Mouse (Mus musculus) myocyte (in vitro differentiated cells): ENCODE results near the gene Pcgf3.

Experiments used
- CEBPB ChIP-seq: IDR thresholded peaks from 2 replicates; pipeline ENCODE4 v1.6.1; 2011; ENCODE audit warnings: mild to moderate bottlenecking, moderate library complexity; ENCODE audit not compliant: poor library complexity, insufficient read depth, severe bottlenecking
- E2F4 ChIP-seq: IDR thresholded peaks from one replicate; pipeline ENCODE4 v1.6.1; 2011; ENCODE audit warnings: mild to moderate bottlenecking, control low read depth, moderate library complexity; ENCODE audit not compliant: insufficient read depth
- MAX ChIP-seq: IDR thresholded peaks from one replicate; pipeline ENCODE4 v1.6.1; 2011; ENCODE audit warnings: low read depth, mild to moderate bottlenecking, control low read depth
- MYOD1 ChIP-seq, 3 experiments: IDR thresholded peaks; one replicate each; pipeline ENCODE4 v1.6.1; 2011; ENCODE audit warnings: control low read depth in 2 of 3, low read depth in 2 of 3, mild to moderate bottlenecking in 2 of 3, moderate library complexity in 1 of 3; ENCODE audit not compliant: insufficient read length in 2 of 3, control insufficient read depth in 1 of 3
- POLR2A ChIP-seq: IDR thresholded peaks from one replicate; pipeline ENCODE4 v1.6.1; 2011; ENCODE audit warnings: low read depth, mild to moderate bottlenecking, control low read depth, moderate library complexity; ENCODE audit not compliant: insufficient read length
- POLR2AphosphoS2 ChIP-seq: IDR thresholded peaks from one replicate; pipeline ENCODE4 v1.6.1; 2011; ENCODE audit warnings: low read depth, control low read depth; ENCODE audit not compliant: insufficient read length
- REST ChIP-seq: IDR thresholded peaks from one replicate; pipeline ENCODE4 v1.6.1; 2011; ENCODE audit warnings: mild to moderate bottlenecking, control low read depth, moderate library complexity; ENCODE audit not compliant: insufficient read depth, insufficient read length
- SRF ChIP-seq: IDR thresholded peaks from one replicate; pipeline ENCODE4 v1.6.1; 2011; ENCODE audit warnings: low read depth; ENCODE audit not compliant: control insufficient read depth, insufficient read length
- USF1 ChIP-seq: IDR thresholded peaks from one replicate; pipeline ENCODE4 v1.6.1; 2011; ENCODE audit warnings: low read depth, mild to moderate bottlenecking, control low read depth, moderate library complexity

GRCm38 (mm10) chr5:108547636-108548035 is 86.6 kb downstream of the Pcgf3 start:
- TF ChIP-seq POLR2AphosphoS2 (no peak), POLR2A (no peak), E2F4 (no peak), REST (no peak), MAX (no peak), USF1 (no peak), CEBPB (no peak), MYOD1 (IDR thresholded peaks at IDR 0.05; ENCODE audit: control insufficient read depth in 1 of 3, insufficient read length in 2 of 3, low read depth in 2 of 3) (no peak), SRF (no peak)
